Mouse (Mus musculus) heart, postnatal 4 days (tissue): ENCODE measurements at regions not wholly inside any gene's neighbourhood (a gene's known extent, or its start where the extent isn't known, plus 50 kb on each side); places are given as distances from the start of the nearest gene placed in this dataset.
"Not testable (repeated sequence)": the region's sequence is repeated elsewhere in the genome, so short reads cannot be mapped to it uniquely, and the experiment has no call there.

Experiments
- DNase-seq: peaks from one replicate; pipeline ENCODE4 v3.0.0; 2021

DNA sequence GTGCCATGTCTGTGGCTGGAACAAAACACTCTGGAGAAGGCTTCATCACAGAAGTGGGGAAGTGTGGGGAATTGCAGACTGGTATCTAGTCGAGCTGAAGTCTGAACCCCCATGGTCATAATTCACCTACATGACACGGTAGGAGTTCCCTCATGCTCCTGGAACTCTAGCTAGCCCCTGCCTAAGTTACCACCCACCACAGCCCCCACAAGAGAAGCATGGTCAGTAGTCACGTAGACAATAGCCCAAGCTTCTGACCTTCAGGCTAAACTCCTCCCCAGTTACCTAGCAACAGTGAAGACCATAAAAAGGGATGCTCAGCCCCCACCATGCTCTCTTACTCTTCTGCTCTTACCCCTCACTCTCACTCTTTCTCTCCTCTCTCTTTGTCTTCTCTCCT is 143.8 kb upstream of the Gm17728 start:
- DNase-seq, result not testable (repeated sequence)

DNA sequence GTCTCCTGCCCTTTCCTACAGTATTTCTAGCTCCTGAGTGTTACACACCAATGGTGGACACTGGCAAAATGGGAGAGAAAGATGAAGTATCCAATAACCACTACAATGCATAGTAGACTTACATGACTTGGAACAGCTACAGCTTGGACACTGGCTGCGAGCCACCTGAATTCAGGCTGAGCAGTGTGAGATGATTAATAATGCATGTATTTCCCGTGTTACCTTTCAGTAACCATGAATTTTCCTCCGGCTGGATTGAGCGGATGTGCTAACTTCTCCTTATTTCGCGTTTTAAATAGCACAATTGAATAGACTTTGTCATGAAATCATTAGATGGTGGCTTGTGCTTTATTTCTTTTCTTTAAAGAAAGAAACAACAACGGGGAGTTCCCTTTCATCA is 142.4 kb upstream of the Gm17728 start:
- DNase-seq, result no peak

- DNase-seq, result no peak
Observed at GRCm38 (mm10) chr17:9281891-9282290, 140.0 kb upstream of the Gm17728 start.

DNA sequence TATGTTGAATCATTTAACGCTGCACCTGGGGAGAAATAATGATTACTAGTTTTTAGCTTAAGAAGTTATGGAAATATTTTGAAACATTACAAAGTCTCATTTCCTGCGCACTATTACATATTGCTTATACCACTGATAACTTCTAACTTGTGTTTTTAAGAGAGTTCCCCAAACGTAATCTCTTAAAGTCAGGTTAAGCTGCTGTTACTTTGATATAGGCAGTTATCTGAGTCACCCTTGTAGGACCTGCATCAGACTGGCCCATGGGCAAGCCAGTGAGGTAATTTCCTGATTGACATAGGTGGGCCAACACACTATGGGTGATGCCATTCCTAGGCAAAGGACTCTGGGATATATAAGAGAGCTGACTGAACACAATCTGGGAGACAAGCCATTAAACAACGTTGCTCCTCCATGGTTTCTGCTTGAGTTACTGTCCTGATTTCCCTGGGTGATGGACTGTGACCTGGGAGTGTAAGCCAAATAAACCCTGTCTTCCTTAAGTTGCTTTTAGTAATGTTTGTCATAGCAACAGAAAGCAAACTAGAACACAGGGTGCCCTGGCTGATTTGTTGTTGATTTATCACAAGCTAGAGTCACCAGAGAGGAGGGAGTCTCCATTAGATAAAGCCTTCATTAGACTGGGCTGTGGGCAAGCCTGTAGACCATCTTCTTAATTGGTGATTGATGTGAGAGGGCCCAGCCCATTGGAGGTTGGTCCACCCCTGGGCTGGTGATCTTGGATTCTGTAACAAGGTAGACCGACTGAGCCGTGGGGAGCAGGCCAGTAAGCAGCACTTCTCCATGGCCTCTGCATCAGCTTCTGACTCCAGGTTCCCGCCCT is 139.3 kb upstream of the Gm17728 start:
- no peak for DNase-seq

DNA sequence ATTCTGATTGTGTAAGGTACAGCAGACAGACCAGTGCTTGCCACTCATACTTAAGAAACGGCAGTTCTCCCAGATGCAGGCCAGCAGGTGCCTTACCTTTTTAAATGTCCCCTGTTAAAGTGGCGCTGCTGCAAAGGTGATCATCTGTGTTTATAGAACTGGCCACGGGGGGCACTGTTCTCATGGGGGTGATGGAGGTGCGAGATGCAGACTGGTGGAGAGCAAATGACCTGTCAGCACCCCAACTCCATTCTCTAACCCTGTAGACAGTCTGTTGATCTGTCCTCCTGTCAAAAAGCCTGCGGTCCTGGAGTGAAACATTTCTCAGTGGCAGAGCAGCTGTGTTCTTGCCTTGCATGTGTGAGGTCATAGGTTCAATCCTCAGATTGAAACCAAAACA is 135.4 kb upstream of the Gm17728 start:
- no peak for DNase-seq

- peak; percentile 7 for DNase-seq
Observed at GRCm38 (mm10) chr17:9286834-9287233, 135.0 kb upstream of the Gm17728 start.

GRCm38 (mm10) chr17:9287682-9288081 is 134.2 kb upstream of the Gm17728 start:
- DNase-seq, result no peak

- DNase-seq, result no peak
Observed at GRCm38 (mm10) chr17:9291601-9292000, 130.3 kb upstream of the Gm17728 start.

DNA sequence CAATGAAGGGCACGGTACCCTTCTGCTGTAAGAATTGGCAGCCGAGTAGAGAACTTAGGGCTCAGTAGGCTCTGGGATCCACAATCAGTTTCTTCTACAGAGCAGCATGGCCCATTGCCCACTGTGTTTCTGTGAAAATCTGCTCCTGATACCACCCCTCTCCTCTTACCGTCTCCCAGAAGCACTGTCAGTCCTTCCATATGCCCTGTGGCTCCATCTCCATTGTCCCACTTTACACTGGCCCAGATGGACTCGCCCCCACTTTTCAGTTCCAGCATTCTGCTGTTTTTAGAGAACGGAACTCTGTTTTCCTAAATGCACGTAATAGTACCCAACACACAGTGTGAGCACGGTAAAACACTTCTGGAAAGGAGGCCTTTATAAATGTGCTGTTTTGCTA is 129.6 kb upstream of the Gm17728 start:
- no peak for DNase-seq

DNA sequence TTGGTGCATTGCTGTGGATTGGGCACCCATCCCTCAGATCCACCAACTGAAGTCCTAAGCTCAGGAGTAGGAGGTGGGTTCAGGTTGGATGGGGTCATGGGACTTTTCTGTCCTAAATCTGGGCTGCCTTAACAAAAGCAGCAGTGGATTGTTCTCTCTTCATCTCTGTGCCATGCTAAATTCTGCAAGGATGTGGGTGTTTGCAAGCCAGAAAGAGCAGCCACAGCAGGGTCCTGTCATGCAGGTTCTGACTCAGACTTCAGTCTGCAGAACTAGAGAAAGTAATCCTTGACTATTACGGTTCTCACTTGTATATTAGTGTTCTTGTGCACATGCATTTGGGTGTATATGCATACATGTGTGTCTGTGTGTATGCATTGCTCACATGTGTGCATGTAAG is 125.5 kb upstream of the Gm17728 start:
- DNase-seq, result no peak

DNA sequence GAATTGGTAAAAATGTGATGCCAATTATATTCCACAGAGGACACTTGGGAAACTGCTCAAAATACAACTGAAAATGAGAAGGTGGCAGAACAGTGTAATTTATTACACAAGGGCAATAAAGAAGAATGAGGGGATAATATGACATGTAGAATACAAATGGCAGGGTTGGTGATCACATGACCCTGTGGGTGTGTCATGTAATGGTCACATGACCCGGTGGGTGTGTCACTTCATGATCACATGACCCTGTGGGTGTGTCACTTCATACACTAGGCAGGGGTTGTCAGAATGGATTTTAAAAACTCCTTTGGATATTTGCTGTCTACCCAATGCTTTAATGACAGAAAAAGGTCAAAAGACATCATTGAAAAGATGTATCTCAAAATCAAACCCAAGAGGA is 123.6 kb upstream of the Gm17728 start:
- no peak for DNase-seq

GRCm38 (mm10) chr17:9301101-9301501 is 120.8 kb upstream of the Gm17728 start:
- no peak for DNase-seq

GRCm38 (mm10) chr17:9308507-9308906 is 113.4 kb upstream of the Gm17728 start:
- no peak for DNase-seq

- DNase-seq, result no peak
Observed at GRCm38 (mm10) chr17:9322772-9323171, 99.1 kb upstream of the Gm17728 start.

- no peak for DNase-seq
Observed at GRCm38 (mm10) chr17:9328886-9329455, 92.9 kb upstream of the Gm17728 start.

- no peak for DNase-seq
Observed at GRCm38 (mm10) chr17:9357572-9358159, 64.2 kb upstream of the Gm17728 start.
